Mouse (Mus musculus) layer of hippocampus, postnatal 14 days (tissue): ENCODE data around the gene Kat6b. TPM values are rescaled to one million over a fixed set of nuclear protein-coding genes. Genes with fewer than 3 reads are reported as not detected.

Experiments
- DNase-seq, 2 experiments: peaks; one replicate each; pipeline ENCODE4 v3.0.0; 2021 to 2022; ENCODE audit warnings: low spot score in 2 of 2, mixed read lengths in 1 of 2
- total RNA-seq, 2 experiments: library from RNA; stranded (reverse); gene quantifications; 2 replicates each; pipeline ENCODE4 v1.2.3; 2021

Gene Kat6b
- total RNA-seq, 2 experiments from 2014 or later, result 58.0 to 62.2 TPM

DNA sequence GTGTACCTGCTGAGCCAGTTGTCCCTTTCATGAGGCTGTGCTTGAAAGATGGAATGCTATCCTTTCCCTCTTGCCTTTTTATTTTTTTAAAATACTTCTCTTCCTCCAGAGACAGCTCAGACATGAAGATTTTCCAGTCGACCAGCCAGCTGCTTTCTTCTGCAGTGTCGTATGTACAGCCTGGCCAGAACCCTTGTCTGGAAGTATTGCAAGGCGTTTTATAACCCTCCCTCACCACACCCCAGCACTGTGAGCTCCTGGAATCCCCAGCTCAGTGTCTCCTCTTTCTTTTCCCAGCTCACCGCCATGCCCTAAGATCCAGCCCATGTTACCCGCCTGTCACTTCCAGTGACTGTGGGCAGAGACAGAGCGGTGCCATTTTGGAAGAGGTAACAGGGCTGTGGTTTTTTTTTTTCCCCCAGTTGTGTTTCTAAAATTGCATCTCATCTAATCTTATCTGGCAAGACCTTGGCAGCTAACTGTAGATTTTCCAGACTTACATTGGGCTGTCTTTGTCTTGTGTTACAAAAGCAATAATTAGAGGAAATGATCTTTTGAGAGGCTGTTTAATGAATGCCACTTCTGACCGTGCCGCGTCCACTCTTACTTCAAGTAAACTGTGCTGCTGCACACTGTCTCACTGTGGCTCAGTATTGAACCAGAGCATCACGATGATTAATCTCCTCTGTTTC, 77.4 kb downstream of the Kat6b start:
- no peak for DNase-seq

DNA sequence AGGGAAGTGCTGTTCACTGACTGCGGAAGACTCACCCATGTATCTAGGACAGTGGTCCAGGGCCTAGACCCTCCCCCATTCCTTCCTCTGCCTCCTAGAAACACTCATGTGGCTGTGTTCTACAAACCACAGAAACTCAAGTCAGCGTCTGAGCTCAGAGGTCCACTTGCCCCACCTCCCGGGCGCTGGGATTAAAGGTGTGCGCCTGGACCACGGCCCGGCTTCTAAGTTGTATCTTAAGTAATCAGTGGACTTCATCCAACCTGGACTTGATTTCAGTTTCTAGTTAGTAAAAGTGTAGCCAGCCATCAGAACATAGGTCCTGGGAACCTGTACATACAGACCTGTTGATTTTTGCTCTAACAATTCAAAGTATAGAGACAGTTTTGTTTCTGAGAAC, 78.2 kb downstream of the Kat6b start:
- no peak for DNase-seq

DNA sequence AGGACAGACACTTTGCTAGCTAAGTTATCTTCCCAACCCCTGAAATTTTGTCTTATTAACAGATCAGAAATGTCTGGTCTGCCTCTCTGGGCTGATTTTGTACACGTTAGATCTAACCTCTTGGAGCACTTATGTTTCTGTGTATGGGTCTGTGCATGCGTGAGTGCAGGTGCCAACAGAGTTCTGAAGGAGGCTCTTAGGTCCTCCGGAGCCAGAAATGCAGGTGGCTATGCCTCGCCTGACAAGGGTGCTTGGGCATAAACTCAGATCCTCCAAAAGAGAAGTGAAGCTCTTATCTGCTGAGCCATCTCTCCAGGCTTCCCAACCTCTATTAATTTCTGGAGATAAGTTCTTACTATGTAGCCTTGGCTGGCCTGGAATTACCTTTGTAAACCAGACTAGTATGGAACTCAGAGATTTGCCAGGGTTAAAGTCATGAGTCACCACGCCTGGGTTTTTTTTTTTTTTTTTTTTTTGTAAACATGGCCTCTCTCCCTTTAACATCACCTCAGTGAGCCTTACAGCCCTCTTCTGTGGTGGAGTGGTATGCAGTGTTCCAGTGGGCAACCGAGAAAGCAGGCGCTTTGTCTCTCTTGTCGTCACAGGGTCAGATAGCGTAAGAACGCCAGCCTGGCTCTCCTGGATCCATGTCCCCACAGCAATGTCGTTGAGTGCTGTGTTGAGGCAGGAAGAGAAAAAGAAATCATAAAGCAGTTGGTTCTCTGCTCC, 79.4 kb downstream of the Kat6b start:
- no peak for DNase-seq

DNA sequence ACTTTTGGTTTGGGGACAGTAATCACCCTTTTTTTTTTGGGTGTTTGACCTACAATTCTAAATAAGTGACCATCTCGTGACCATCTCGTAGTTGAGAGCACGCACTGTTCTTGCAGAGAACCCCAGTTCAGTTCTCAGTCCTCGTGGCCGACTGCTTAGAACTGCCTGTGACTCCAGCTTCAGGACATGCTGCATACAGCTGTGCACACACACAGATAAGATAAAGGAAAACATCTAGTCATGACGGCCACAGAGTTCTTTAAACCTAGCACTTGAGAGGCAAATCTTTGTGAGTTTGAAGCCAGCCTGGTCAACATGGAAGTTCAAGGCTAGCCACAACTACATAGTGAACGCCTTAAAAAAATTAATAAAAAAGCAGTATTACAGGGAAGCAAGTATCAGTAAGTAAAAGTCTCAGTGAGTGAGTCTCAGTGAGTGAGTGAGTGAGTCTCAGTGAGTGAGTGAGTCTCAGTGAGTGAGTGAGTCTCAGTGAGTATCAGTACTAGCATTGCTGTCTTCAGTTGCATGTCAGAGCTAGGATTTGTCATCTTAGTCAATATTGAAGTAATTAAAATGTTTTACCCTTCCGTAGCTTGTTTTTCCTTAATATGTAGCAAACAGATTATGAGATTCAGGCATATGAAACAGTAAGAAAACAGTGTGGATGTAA, 80.3 kb downstream of the Kat6b start:
- DNase-seq, result no peak

DNA sequence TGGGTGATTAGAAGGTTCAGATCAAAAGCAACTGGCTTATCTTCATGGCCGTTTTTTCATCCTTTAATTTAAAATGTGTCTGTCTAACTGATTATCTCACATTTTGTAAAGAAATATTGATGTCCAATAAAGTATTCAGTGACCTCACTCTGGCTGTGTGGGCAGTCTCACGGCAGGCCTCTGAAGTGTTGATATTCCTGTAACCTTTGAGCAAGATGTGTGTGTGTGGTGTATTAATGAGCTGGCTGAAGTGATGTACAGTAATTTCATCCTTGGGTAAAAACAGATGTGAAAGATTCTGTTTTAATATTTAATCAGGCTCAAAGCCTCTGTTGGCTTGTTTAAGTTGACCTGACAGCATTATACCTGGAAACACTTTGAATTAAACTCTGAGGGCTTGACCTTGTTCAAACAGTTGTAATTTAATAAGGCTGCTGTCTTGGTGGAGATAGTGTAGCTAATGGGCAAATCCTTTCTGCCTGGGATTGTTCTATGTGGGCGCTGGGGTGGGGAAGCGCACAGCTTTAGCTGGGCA, 82.4 kb downstream of the Kat6b start:
- DNase-seq, result no peak

DNA sequence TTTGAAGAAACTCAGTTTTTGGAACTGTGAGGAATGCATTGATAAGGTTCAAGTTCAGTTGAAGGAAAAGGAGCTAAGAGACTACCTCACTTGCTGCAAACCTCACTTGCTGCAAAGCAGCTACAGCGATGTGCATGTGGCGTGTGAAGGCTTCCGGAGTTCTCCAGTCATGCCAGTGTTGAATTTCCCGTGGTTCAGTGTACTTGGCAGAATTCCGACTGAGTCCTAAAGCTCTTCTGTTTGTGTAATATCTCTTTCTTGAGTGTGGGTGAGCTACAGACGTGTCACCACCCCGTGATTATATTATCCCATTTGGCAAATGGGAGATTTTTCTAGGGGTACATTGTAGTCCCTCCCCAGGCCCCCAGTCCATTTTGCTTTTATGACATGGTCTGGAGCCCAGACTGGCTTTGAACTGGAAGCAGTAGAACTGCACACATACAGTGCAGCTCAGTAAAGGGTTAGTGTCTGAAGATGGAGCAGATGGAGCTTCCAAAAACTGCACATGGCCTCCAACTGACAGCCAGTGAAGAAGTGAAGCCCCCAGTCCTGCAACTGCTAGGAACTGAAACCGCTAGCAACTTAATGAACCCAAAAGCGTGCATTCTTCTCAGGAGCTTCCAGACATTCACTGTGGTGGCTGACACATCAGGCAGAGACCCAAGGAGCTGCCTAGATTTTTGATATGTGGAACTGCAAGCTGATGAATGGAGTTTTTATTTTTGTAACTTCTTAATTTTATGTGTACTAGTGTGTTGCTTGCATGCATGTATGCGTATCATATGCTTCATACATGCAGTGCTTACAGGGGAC, 84.5 kb downstream of the Kat6b start:
- no peak for DNase-seq

DNA sequence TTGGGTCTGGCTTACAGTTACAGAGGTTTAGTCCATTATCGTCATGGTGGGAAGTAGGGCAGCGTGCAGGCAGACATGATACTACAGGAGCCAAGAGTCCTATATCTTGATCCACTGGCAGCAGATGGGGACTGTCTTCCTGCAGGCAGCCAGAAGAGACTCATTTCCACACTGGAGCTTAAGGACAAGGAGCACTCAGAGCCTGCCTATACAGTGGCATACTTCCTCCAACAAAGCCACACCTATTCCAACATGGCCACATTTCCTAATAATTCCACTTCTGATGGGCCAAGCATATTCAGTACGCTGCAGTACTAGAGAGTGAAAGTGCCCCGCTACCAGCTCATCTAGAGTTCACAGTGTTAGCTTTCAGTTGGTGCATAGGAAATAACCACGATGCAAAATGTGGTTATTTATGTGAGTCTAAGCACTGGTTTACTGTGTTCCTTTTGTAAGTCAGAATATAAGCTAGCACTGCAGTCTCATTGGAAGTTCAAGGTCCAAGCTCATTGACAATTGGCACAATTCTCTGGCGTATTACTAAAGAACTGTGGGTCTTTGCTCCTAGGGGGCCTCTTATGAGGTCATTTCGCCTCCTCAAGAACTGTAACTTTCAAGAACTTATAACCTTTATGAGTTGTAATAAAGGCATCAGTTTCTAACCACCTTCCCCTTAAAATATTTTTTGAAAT, 86.2 kb downstream of the Kat6b start:
- no peak for DNase-seq

DNA sequence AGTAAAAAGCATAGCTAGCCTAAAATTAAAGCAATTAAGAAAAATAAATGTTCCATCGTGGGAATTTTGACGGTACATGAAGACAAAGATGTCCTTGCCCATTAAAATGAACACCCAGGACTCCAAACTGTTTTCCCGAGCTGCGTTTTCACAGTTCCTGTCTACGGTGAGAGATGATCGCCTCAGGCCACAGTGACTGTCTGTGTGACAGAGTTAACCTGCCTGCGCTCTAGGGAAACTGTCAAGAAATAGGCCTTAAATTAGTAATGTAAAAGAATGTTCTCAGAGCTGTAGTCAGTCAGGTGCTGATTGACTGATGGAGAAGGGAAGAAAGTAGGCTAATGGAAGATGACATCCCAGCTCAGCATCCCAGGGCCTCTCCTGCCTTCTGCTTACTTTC, 87.6 kb downstream of the Kat6b start:
- no peak for DNase-seq

DNA sequence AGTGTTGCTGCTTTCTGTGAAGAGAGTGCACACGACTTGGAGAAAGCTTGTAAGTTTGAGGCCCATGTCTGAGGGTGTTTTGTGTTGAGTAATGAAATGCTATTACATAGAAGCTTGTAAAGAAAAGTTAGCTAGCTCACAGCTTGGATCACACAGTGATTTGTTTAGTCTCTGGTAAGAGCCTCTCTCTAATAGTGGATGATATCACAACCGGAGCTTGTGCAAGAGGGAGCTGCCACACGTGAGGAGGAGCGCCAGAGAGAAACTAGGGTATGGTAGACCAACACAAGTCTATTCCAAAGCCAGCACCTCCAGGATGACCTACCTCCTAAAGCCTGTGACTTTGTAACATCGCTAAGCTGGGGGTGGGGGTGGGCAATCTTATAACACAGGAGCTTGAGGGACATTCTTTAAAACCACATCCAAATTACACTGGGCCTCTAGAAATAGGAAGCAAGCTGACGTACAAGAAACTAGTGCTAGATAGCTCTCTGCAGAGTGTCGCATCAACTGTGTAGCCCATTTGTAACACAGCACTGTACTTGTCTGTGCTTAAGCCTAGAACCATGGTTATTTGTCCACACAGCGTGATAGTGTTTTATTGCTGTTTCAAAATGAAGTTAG, 93.6 kb downstream of the Kat6b start:
- DNase-seq, result no peak

DNA sequence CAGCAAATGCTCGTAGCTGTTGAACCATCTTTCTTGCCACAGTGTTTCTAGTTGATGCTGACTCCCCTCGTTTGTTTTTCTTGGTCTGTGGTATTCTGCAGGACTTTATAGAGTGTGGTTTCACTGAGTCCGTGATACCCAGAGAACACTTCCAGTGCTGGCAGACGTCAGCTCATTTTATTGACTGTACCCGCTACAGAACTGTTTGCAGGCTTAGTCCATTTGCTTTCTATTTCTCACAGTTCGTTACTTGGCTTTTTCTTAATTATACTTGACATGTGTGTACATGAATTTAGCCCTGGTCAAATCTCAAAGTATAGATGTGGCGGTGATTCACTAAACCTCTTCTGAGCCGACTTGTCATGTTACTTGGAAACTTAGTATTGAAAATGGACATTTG, 95.6 kb downstream of the Kat6b start:
- no peak for DNase-seq

DNA sequence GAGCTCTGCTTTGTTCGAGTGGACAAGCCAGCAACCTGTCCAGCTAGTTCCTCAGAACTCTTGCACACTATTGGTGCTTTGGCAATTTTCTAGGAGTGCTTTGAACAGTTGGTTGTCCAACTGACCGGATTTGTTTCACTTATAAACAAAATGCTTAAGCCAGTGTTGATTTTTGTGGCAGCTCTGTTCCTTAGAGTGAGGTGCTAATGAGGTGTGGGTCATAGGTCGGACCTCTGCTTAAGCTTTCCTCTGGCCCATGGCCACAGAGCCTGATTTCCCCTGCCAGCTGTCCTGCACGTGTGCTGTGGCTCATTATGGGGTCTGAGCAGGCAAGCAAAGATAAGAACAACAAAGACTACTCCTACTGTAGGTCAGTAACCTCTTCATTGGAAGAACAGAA, 100.0 kb downstream of the Kat6b start:
- DNase-seq, result no peak

DNA sequence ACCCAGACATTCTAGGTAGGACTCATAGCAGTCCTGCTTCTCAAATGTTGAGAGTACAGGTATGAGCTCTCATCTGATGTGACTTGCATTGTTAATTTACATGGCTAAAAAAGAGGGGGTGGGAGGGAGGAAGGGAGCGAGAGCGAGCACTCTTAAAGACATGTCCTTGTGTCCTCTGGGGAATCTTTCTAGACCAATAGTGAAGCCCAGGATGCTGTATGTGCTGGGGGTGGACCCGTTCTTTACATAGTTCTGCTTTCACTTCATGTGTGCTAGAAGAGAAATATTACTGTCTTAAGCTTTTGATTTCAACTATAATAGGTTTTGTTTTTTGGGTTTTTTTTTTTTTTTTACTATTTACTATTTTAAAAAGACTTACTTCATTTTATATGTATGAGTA, 101.1 kb downstream of the Kat6b start:
- no peak for DNase-seq

DNA sequence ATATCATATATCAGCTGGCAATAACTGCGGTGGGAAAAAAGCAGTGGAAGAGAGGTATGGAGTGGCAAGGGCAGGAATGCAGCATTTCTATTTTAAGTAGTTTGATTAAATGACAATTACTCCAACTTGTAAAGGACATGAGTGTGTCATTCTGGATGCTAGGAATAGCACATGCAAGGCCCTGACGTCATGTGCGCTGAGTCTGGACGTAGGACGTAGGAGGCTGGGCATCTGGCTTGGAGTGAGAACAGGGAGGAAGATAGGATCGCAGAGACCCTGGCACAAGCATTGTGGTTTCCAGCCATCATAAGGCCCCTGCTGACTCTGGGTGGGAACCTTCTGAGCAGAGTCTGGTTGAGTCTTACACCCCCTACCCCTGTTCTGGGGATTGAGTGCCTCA, 101.8 kb downstream of the Kat6b start:
- DNase-seq, result peak in 1 of 2 experiments; percentile 34

DNA sequence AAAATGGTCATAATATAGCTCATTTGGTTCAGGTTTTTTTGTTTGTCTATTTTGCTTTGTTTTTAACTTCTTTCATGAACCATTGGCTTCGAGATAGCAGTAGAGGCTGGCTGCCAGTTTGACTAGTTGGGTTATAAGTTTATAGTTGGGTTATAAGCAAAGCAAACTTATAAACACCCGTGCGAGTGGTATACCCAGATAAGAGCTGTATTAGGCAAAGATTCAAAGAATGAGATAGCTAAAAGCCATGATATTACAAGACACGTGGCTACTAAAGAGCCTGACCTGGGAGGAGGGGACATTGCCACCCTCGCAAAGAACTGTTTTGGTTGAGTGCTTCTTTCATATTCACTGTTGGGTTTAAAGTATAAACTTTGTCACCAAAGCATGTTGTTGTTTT, 102.6 kb downstream of the Kat6b start:
- no peak for DNase-seq

DNA sequence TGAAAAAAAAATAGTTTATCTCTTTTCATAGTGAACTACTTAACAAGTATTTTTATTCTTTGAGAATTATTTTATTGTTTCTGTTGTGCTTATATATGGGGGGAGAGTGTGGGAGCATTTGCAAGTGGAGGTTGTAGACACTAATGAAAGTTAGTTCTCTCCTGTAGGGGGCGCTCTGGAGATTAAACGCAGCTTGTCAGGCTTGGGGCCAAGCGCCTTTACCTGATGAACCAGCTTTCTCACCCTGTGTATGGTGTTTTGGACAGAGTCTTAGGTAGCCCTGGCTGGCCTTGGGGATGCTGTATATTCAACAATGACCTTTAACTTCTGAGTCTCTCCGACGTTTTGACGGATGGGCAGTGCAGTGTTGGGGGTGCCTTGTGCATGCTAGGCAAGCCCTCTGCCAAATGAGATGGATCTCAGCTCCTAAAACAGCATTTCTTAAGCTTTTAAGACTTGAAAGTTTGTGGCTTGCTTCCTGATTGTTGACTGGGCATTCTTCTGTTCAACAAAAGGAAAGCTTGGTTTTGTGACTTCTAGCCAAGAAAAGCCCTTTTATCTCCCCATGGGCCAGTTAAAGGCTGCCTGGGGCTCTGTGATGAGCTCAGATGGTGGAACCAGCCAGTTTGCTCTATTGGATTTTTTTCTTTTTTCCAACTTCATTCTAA, 103.4 kb downstream of the Kat6b start:
- DNase-seq, result no peak

DNA sequence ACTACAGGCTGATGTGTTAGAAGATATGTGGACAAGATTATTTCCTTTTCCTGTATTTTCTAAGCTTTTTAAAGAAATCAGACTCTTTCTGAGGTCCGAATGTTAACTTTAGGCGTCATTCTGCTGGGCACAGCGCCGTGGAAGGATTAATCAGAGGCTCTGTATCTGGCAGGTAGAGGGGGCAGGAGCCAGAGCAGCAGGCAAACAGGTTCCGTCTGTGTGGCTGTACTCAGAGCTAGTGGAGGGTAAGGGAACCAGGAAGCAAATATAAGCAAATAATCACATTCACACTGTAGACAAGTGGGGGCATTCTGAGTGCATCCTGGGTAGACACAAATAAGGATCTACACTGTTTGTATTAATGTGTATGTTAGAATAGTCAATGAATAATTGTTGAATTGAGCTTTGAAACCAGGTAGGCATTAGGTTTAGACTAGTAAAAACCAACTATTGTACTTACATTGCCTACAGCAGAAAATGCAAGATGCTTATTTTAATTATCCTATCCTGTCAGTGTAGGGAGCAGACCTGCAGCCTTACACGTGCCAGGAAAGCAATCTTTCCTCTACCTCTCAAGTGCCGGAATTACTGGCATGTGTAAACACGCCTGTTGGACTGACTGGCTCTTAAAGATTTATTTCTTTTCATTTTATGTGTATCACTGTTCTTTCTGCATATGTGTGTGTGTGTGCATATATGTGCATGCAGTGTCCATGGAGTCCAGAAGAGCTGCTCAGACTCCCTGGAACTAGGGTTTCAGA, 104.4 kb downstream of the Kat6b start:
- DNase-seq, result no peak

DNA sequence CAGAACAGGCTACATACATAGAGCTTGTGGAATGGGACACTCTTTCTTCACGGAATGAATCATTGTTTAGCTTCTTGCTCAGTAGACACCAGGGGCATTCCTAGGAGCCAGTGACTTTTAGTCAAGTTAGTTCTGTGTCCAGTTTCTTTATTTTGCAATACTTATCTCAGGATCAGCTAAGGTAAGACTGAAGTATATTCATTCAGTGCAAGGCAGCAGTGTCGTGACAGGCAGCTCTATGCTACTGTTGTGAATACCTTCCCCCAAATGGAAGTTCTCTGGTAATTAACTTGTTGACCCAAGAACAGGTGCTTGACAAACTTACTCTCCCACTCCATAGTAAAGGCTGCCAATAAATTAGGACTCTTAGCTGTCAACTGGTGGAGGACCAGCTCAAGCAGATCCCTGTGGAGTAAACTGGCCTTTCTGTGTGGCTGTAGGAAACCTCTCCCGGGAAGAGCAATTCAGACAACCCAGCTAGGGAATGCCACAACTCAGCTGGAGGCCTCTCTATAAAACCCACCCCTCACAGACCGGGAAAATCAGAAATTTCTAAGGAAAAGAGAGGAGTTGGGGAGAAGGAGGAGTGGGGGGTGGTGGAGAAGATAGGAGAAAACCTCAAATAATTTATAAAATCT, 105.4 kb downstream of the Kat6b start:
- DNase-seq, result no peak

DNA sequence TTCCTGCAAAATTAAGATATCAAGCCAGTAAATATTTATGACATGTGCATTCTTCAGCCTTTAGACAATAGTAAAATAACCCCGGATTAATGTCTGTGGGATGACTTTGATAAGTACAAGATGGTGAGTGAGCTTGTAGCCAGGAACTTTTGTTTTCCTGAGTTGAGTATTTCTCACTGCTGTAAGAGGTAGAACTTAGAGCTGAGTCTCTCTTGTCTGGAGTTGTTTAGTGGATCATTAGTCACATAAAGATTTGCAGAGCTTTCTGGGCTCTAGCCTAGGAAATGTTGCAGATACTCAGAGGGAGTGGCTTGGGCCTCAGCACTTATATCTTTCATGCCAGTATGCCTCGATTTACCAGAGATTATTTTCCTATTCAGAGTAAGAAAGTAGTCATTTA, 106.7 kb downstream of the Kat6b start:
- DNase-seq, result no peak
